Mouse (Mus musculus) lung, embryonic 14.5 days (tissue): ENCODE measurements around the gene Reg3a. TPM values are rescaled to one million over a fixed set of nuclear protein-coding genes. Genes with fewer than 3 reads are reported as not detected.
"Not testable (repeated sequence)": the region's sequence is repeated elsewhere in the genome, so short reads cannot be mapped to it uniquely, and the experiment has no call there.

ENCODE experiments used
- ATAC-seq: fragments of 200-750 bp; cut with Nextera tagmentation; 2 replicates; pipeline ENCODE4 v1.8.0; 2017; ENCODE audit warnings: mild to moderate bottlenecking, moderate TSS enrichment, moderate library complexity; ENCODE audit not compliant: insufficient read depth
- DNase-seq: peaks from one replicate; pipeline ENCODE4 v3.0.0-alpha.2; 2015
- H3K27ac ChIP-seq: fragments of 300-500 bp; sonication (generic); 2 replicates; pipeline ENCODE4 v1.5.1; 2014; ENCODE audit warnings: low read depth, mild to moderate bottlenecking, moderate library complexity
- H3K27me3 ChIP-seq: fragments of 300-500 bp; sonication (generic); 2 replicates; pipeline ENCODE4 v1.6.1; 2014; ENCODE audit warnings: low read length, control low read depth; ENCODE audit not compliant: insufficient read depth
- H3K36me3 ChIP-seq: fragments of 300-500 bp; sonication (generic); 2 replicates; pipeline ENCODE4 v1.6.1; 2014; ENCODE audit warnings: control low read depth; ENCODE audit not compliant: insufficient read depth
- H3K4me1 ChIP-seq: fragments of 300-500 bp; sonication (generic); 2 replicates; pipeline ENCODE4 v1.6.1; 2014; ENCODE audit warnings: antibody characterized with exemption, control low read depth; ENCODE audit not compliant: insufficient read depth
- H3K4me2 ChIP-seq: fragments of 300-500 bp; sonication (generic); 2 replicates; pipeline ENCODE4 v1.6.1; 2014; ENCODE audit warnings: mild to moderate bottlenecking
- H3K4me3 ChIP-seq: fragments of 300-500 bp; sonication (generic); 2 replicates; pipeline ENCODE4 v1.5.1; 2014; ENCODE audit warnings: low read depth, low read length
- H3K9ac ChIP-seq: fragments of 300-500 bp; sonication (generic); 2 replicates; pipeline ENCODE4 v1.6.1; 2014
- H3K9me3 ChIP-seq: fragments of 300-500 bp; sonication (generic); 2 replicates; pipeline ENCODE4 v1.6.1; 2016; ENCODE audit warnings: low read depth, low read length, control low read depth
- CTCF ChIP-seq: IDR thresholded peaks from 2 replicates; pipeline ENCODE4 v1.5.1; 2016; ENCODE audit warnings: antibody characterized with exemption, low read depth
- WGBS: fragments of 180-500 bp; shearing (Covaris S2); extraction: QIAGEN DNeasy Blood & Tissue Kit; methylation state at CpG from one replicate; pipeline ENCODE4 v1.1.7; 2014; 5-methylcytosine and 5-hydroxymethylcytosine counted together
- polyA plus RNA-seq: library from polyadenylated mRNA; unstranded; fragments of >200 nt; fragmentation: Nextera tagmentation; extraction: Ambion mirVana; gene quantifications from 2 replicates; pipeline ENCODE4 v1.2.1, GENCODE M21; 2014

Reg3a gene
- polyA plus RNA-seq, 1 experiment from 2014 or later: not detected

- no peaks in the 10 kb centered on the region for H3K36me3 ChIP-seq
- no peak overlapping the region for H3K9ac ChIP-seq
- no peaks in the 10 kb centered on the region for H3K9me3 ChIP-seq
- no peak for TF ChIP-seq CTCF
- no peak for DNase-seq
- no peak overlapping the region for H3K4me3 ChIP-seq
- WGBS: 79% methylated on average over 3 of the region's 3 CpGs
- H3K4me2 ChIP-seq: no peak overlapping the region
- no peaks in the 10 kb centered on the region for H3K4me1 ChIP-seq
- H3K27ac ChIP-seq: no peak overlapping the region
- no peaks in the 10 kb centered on the region for H3K27me3 ChIP-seq
- no peak for ATAC-seq
These were observed 5.1 kb downstream of the Reg3a start for GRCm38 (mm10) chr6:78385609-78386008.

GRCm38 (mm10) chr6:78395323-78395722, 14.8 kb downstream of the Reg3a start, which contains the start of gene Reg2:
Gene Reg2 (plus strand): TSS chr6:78395623.
- not testable (repeated sequence) for H3K27me3 ChIP-seq, H3K4me2 ChIP-seq, DNase-seq, H3K9ac ChIP-seq, H3K9me3 ChIP-seq, H3K4me1 ChIP-seq, H3K27ac ChIP-seq, H3K4me3 ChIP-seq, H3K36me3 ChIP-seq, ATAC-seq
- 91% methylated on average over 4 of the region's 17 CpGs for WGBS

GRCm38 (mm10) chr6:78422411-78422810, 41.9 kb downstream of the Reg3a start, which contains the start of gene Reg1:
Gene Reg1 (plus strand): TSS chr6:78422711.
- not testable (repeated sequence) for H3K4me3 ChIP-seq, DNase-seq, H3K36me3 ChIP-seq, ATAC-seq, H3K9ac ChIP-seq, H3K27ac ChIP-seq, H3K27me3 ChIP-seq, H3K4me2 ChIP-seq, H3K9me3 ChIP-seq, H3K4me1 ChIP-seq

GRCm38 (mm10) chr6:78425497-78425896, 45.0 kb downstream of the Reg3a start:
- Histone ChIP-seq H3K4me2 (no peak overlapping the region), H3K4me1 (no peaks in the 10 kb centered on the region), H3K9me3 (no peaks in the 10 kb centered on the region), H3K4me3 (no peak overlapping the region), H3K27ac (no peak overlapping the region), H3K27me3 (no peaks in the 10 kb centered on the region), H3K36me3 (no peaks in the 10 kb centered on the region), H3K9ac (no peak overlapping the region)
- no peak for DNase-seq
- ATAC-seq: no peak
- TF ChIP-seq CTCF: no peak
- whole genome bisulfite sequencing: 64% methylated on average over 3 of the region's 3 CpGs

Other genes with a start within 250 kb of the Reg3a start
- not detected in 2 replicates for gene Reg3b, start 10.1 kb upstream of the Reg3a start, polyA plus RNA-seq
- gene Reg3d, start 1.8 kb upstream of the Reg3a start, polyA plus RNA-seq: not detected in 2 replicates
- not detected in 2 replicates for gene Reg2, start 14.9 kb downstream of the Reg3a start, polyA plus RNA-seq
- not detected in 2 replicates for gene Reg1, start 42.0 kb downstream of the Reg3a start, polyA plus RNA-seq
- 0.19 TPM in 1 of 2 replicates, not detected in the other for gene Reg3g, start 88.2 kb downstream of the Reg3a start, polyA plus RNA-seq